Mouse (Mus musculus): ENCODE measurements around the gene Lrrc14b.
A peak's percentile ranks its signal among the peaks of the same experiment; 100 is the strongest.

DNA sequence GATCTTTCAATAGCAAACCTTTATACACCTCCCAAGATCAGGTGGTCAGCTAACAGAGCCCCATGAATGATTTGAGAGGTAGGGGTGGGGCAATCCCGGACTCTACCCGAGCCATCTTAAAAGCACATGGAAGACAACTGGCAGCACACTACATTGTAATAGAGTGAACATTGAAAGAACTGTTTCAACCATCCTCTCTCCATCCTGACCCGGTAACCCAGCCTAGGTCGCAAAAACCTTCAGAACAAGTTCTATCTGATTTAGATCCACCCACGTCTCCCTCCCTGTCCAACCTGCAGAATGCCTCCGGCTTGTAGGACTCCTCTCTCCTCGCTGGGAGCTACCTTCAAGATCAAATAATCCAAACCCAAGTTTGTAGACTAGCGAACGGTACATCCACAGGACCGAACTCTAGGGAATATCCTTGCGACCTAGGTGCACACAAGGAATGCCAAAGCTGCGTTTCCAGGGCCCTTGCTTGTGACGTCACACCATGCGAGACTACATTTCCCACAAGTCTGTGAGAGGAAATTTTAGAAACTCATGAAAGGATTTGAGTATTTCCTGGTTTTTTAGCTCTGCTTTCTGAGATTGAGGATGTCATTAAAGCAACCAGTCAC lies 26.7 kb upstream of the Lrrc14b start, which contains the start of gene Zfp72:
- TF ChIP-seq POLR2A (IDR thresholded peaks at IDR 0.05; ENCODE audit: control insufficient read depth, low read depth, low read length) (peak; percentile 74; the same call in 1 of the 2 replicates), CTCF (IDR thresholded peaks at IDR 0.05; ENCODE audit: control insufficient read depth, insufficient read depth, insufficient replicate concordance, low read depth, low read length) (no peak)

Data from testis, adult 2 months (tissue).